Mouse (Mus musculus): ENCODE measurements around the gene Lmna.

Lmna gene

GRCm38 (mm10) chr3:88500655-88501365, 8.9 kb downstream of the Lmna start:
- no peak for DNase-seq (ENCODE audit: low spot score)

GRCm38 (mm10) chr3:88500087-88500486, 9.7 kb downstream of the Lmna start:
- no peak for DNase-seq (ENCODE audit: low spot score)

- no peak for DNase-seq (ENCODE audit: low spot score)
Observed at GRCm38 (mm10) chr3:88499580-88499979, 10.2 kb downstream of the Lmna start.

- no peak for DNase-seq (ENCODE audit: low spot score)
Observed at GRCm38 (mm10) chr3:88495741-88496415, 13.9 kb downstream of the Lmna start.

- no peak for DNase-seq (ENCODE audit: low spot score)
Observed at GRCm38 (mm10) chr3:88494836-88495628, 14.7 kb downstream of the Lmna start.

- DNase-seq (ENCODE audit: low spot score) = no peak
Observed at GRCm38 (mm10) chr3:88493706-88494582, 15.8 kb downstream of the Lmna start.

- no peak for DNase-seq (ENCODE audit: low spot score)
Observed at GRCm38 (mm10) chr3:88487396-88487795, 22.4 kb downstream of the Lmna start.

- no peak for DNase-seq (ENCODE audit: low spot score)
Observed at GRCm38 (mm10) chr3:88486887-88487286, 22.9 kb downstream of the Lmna start.

- no peak for DNase-seq (ENCODE audit: low spot score)
Observed at GRCm38 (mm10) chr3:88486043-88486442, 23.7 kb downstream of the Lmna start.

- DNase-seq (ENCODE audit: low spot score) = peak; percentile 61
Observed at GRCm38 (mm10) chr3:88484597-88485316, 25.0 kb downstream of the Lmna start.

GRCm38 (mm10) chr3:88483621-88484020, 26.1 kb downstream of the Lmna start:
- peak; percentile 89 for DNase-seq (ENCODE audit: low spot score)

- DNase-seq (ENCODE audit: low spot score) = no peak
Observed at GRCm38 (mm10) chr3:88483141-88483540, 26.6 kb downstream of the Lmna start.

- no peak for DNase-seq (ENCODE audit: low spot score)
Observed at GRCm38 (mm10) chr3:88482336-88482735, 27.4 kb downstream of the Lmna start.

- no peak for DNase-seq (ENCODE audit: low spot score)
Observed at GRCm38 (mm10) chr3:88481372-88482040, 28.2 kb downstream of the Lmna start.

- no peak for DNase-seq (ENCODE audit: low spot score)
Observed at GRCm38 (mm10) chr3:88480679-88481078, 29.1 kb downstream of the Lmna start.

GRCm38 (mm10) chr3:88479828-88480227, 29.9 kb downstream of the Lmna start:
- DNase-seq (ENCODE audit: low spot score) = no peak

- DNase-seq (ENCODE audit: low spot score) = no peak
Observed at GRCm38 (mm10) chr3:88479163-88479562, 30.6 kb downstream of the Lmna start.

- DNase-seq (ENCODE audit: low spot score) = peak; percentile 89
Observed at GRCm38 (mm10) chr3:88477735-88478134, 32.0 kb downstream of the Lmna start.

GRCm38 (mm10) chr3:88476403-88476802, 33.4 kb downstream of the Lmna start:
- no peak for DNase-seq (ENCODE audit: low spot score)

GRCm38 (mm10) chr3:88473571-88473970, 36.2 kb downstream of the Lmna start:
- no peak for DNase-seq (ENCODE audit: low spot score)

- peak; percentile 68 for DNase-seq (ENCODE audit: low spot score)
Observed at GRCm38 (mm10) chr3:88473020-88473419, 36.7 kb downstream of the Lmna start.

Measured in embryo, embryonic 10 days (tissue).